Mouse (Mus musculus) gastrocnemius, postnatal 10 days (tissue): Measurements from ENCODE around the gene Olfr98. TPM values are rescaled to one million over a fixed set of nuclear protein-coding genes. Genes with fewer than 3 reads are reported as not detected.
"Not testable (repeated sequence)": the region's sequence is repeated elsewhere in the genome, so short reads cannot be mapped to it uniquely, and the experiment has no call there.

Experiments
- DNase-seq: peaks from one replicate; pipeline ENCODE4 v3.0.0; 2021; ENCODE audit warnings: mixed read lengths
- long read RNA-seq, 2 experiments: library from polyadenylated mRNA; stranded (forward); transcript quantifications; one replicate each; pipeline ENCODE4 v2.0.0; 2021
- total RNA-seq, 2 experiments: library from RNA; stranded (reverse); gene quantifications; 2 replicates each; pipeline ENCODE4 v1.2.3; 2021

Olfr98 gene
- total RNA-seq, result not detected
- long read RNA-seq, experiment 1, result 0 reads
- long read RNA-seq, experiment 2, result 0 reads

GRCm38 (mm10) chr17:37263626-37264025 is at the start of gene Olfr98:
Gene Olfr98 (minus strand): TSS chr17:37263749.
- no peak for DNase-seq

DNA sequence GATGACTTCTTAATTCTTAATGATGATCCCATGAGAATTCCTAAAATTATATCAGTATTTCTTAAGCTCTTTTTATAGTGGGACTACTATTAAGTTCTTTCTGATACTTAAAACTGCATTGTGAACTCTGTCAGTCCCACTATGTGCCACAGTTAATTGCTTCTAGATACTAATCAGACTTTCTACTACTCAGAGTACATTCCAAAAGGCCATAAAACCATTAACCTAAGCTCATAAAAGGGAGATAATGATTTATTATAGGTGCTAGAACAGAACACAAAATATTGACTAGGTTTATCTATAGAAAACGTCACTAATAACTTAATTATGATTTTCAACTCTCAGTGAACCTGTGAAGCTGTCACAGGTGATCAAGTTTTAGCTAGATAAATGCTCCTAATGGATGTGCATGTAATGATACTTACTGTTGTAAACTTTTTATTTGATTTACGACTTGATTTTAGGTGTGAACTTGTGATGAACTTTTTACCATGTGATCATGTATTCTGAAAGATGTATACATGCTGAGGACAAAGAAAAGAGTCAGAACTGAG is 46.7 kb upstream of the Olfr98 start:
- no peak for DNase-seq

GRCm38 (mm10) chr17:37308483-37308882 is 44.9 kb upstream of the Olfr98 start:
- no peak for DNase-seq

- no peak for DNase-seq
These were observed 40.7 kb upstream of the Olfr98 start, which contains the start of gene Olfr101 for GRCm38 (mm10) chr17:37304213-37304612. Gene Olfr101 (minus strand): TSS chr17:37304313.

DNA sequence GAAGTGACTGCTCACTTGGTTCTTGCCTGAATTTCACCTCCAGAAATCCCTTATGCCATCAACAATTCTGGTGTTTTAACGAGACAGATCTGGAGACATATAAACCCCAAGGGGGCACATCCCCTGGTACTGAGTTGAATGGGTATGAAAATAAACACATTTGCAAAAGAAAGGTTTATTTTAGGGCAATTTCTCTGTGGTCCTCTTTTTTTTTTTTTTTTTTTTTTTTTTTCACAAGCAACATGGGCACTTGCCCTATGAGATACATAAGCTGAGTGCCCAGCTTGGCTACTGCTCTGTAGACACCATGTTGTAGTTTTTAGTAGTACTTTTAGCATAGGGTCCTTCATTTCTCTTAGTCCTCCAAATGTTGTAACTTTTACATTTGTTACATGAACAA is 19.8 kb upstream of the Olfr98 start, which contains the start of gene Olfr99:
Gene Olfr99, minus strand, starts transcription at position 101 of the 400 bp plus-strand sequence.
- DNase-seq, result no peak

GRCm38 (mm10) chr17:37280331-37280730 is 16.8 kb upstream of the Olfr98 start:
- DNase-seq, result no peak

DNA sequence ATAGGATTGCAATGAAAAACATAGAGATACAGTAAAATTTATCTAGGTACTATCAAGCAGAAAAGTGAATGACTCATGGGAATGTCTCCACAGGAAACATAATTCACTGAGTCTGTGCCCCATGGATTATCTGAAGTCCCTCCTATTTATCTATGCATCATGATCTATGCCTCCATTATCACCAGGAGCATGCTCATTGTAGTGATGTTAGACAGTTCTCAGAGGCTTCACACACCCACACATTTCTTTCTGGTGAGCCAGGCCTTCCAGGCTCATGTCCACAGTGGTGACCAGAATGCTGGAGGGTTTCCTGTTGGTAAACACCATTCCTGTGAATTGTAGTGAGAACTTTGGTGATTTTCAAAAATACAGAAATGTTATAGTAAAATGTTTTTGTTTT is 13.0 kb upstream of the Olfr98 start:
- no peak for DNase-seq

GRCm38 (mm10) chr17:37275626-37276248 is 12.2 kb upstream of the Olfr98 start:
- no peak for DNase-seq

- DNase-seq, result peak; percentile 25
These were observed 7.1 kb upstream of the Olfr98 start for GRCm38 (mm10) chr17:37270702-37271092.

GRCm38 (mm10) chr17:37270058-37270701 is 6.6 kb upstream of the Olfr98 start, which contains the start of gene H2-M3:
Gene H2-M3 (plus strand): TSS chr17:37270220.
- DNase-seq, result peak; percentile 83

DNA sequence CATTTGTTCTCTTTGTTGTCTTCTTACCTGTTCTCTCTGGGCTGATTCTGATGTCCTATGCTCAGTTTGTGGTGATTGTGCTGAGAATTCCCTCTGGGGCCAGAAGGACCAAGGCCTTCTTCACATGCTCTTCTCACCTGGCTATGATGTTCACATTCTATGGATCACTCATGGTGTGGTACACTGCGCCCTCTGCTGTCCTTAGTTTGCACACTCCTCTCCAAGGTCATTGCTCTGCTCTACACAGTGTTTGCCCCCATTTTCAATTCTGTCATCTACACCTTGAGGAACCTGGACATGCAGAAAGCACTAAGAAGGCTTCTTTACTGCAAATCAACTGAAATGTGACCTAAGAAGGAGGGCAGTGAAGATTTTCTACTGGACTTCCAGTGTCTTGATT is 13.0 kb downstream of the Olfr98 start:
- DNase-seq, result no peak

GRCm38 (mm10) chr17:37249460-37249859 is 14.1 kb downstream of the Olfr98 start:
- DNase-seq, result no peak

- DNase-seq, result peak; percentile 9
These were observed 16.8 kb downstream of the Olfr98 start for GRCm38 (mm10) chr17:37246715-37247114.

DNA sequence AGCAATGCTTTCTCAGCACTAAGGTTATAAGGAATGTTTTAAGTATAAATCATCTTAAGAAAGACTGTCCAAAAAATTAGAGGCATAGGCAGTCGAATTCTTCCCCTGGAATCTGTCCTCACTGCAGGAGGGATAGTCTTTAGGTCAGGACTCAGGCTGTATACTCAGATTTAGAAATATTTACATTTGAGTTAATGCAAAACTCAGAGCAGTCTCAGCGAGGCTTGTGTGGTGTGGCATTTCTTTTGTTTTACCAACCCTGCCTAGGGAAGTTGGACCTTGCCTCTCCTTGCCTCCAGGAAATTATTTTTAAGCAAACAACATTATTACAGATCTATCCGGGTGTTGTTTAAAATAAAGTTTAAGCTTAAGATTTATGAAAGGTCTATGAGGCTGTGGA is 21.4 kb downstream of the Olfr98 start:
- DNase-seq, result no peak

- DNase-seq, result not testable (repeated sequence)
These were observed 26.3 kb downstream of the Olfr98 start, which contains the start of gene Olfr97 for GRCm38 (mm10) chr17:37237230-37237629. Gene Olfr97 (minus strand): TSS chr17:37237330.

DNA sequence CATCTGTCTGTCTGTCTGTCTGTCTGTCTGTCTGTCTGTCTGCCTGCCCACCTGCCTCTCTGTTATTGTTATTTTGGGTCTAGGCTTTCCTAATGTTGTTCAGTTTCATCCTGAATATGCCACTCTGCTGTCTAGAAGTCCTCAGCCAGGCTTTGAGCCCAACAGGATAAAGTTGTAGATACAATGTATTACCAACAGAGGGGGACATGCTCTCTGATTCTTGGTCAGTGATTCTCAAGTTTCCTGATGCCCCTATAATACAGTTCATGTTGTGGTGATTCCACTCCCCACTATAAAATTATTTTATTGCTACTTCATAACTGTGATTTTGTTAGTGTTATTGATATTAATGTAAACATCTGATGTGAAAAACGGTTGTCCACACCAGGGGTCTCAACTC is 41.7 kb downstream of the Olfr98 start:
- no peak for DNase-seq

GRCm38 (mm10) chr17:37219846-37220245 is 43.7 kb downstream of the Olfr98 start, which contains the start of gene Olfr96:
Gene Olfr96 (plus strand): TSS chr17:37220146.
- no peak for DNase-seq

GRCm38 (mm10) chr17:37218486-37218885 is 45.1 kb downstream of the Olfr98 start:
- DNase-seq, result no peak

DNA sequence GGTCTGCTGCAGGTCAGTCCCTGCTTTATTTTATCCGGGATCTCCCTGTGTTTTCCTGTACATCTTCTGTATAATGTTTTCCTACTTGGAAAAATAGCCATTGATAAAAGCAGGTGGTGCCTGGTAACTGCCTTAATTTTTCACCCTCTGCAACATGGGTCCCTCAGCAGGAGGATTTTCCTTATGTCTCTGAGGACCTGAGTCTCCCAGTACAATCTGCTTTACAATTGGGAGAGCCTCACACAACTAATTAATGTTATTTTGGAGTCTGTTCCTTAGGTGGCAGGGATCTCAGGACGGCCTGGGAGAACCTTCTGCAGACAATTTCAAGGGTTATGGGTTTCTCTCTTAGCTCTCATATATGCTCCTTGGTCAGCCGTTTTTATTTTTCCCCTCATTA is 50.5 kb downstream of the Olfr98 start, which contains the start of gene Olfr95:
Gene Olfr95, minus strand, starts transcription at position 101 of the 400 bp plus-strand sequence.
- DNase-seq, result no peak
